Mouse (Mus musculus): ENCODE measurements around the gene Aif1l.
"Not testable (repeated sequence)": the region's sequence is repeated elsewhere in the genome, so short reads cannot be mapped to it uniquely, and the experiment has no call there.

The Aif1l gene

GRCm38 (mm10) chr2:31950058-31950871 lies at the start of gene Aif1l:
Gene Aif1l, plus strand, starts transcription at chr2:31950139.
- DNase-seq (ENCODE audit: low read depth, low spot score): no peak

DNA sequence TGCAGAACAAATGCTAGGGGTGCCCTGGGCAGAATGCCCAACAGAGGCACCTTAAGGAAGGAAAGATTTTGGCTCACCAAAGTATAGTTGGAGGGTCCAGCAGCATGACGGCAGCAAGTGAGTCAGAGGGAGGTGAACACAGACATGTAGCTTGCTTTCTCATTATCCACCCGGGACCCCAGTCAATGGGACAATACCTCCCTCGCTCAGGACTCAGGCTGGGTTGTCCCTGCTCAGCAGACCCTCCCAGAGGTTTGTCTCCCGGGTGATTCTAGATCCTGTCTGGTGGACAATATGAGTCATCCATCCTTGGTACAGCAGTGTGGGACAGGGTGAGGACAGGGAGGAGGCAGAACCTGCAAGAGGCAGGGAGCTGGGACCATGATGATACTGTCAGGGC lies 49.0 kb upstream of the Aif1l start:
- DNase-seq (ENCODE audit: low read depth, low spot score): no peak

DNA sequence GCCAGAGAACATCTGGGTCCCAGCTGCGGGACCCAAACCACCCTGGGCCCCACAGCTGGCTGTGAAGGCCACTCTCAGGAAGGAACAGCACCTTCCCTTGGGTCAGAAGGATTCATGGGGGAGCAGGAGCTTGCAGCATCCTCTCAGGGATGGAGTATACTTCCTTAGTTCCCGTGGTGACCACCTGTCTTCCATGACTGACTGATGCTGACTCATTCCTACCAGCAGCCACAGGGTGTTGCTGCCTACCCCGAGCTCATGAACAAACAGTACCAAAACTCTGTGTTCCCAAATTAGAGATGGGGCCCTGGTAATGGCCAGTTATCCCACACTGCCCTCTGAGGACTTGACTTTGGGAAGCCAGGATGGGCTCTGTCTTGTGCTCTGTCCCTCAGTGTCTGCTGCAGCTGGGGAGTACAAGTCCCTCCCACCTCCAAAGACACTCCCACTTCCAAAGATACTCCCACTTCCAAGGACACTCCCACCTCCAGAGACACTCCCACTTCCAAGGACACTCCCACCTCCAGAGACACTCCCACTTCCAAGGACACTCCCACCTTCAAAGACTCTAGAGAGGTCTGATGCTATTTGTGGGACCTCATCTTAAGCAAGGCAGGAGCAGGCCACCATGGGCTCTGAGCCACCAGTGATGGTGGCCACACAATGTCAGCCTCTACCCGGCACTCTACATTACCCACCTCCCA lies 48.1 kb upstream of the Aif1l start:
- DNase-seq (ENCODE audit: low read depth, low spot score): no peak

DNA sequence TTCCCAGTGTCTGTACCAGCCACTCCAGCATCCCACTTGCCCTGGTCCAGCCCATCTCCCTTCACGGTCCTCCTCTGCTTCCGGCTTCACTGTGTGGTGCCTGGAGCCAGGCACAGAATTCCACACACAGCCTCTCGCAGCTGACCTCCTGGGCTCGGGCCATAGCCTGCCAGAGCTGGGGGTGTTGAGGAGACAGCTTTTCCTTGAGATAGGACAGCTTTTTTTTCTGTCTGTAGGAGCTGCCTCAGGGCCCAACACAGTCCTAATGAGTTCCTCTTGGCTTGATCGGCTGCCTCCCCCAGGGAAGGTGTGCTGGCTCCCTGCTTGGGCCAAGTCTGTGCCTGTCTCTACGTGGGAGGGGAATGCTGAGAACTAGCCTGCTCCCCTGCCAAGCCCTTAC lies 45.9 kb upstream of the Aif1l start:
- DNase-seq (ENCODE audit: low read depth, low spot score): no peak

- no peak for DNase-seq (ENCODE audit: low read depth, low spot score)
These were observed 45.3 kb upstream of the Aif1l start for GRCm38 (mm10) chr2:31904622-31905021.

DNA sequence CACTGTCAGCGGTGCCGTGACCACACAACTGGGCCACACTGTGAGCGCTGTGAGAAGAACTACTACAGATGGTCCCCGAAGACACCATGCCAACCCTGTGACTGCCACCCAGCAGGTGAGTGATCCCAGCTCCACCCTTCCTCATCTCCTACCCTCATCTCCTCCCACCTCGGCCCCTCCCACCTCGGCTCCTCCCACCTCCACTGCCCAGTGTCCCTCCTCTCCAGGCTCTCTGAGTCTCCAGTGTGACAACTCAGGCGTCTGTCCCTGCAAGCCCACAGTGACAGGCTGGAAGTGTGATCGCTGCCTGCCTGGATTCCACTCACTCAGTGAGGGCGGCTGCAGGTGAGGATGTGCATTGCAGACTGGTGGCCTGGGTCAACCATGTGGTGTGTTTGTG lies 44.3 kb upstream of the Aif1l start:
- DNase-seq (ENCODE audit: low read depth, low spot score): no peak

- DNase-seq (ENCODE audit: low read depth, low spot score): no peak
These were observed 43.5 kb upstream of the Aif1l start for GRCm38 (mm10) chr2:31906407-31906806.

DNA sequence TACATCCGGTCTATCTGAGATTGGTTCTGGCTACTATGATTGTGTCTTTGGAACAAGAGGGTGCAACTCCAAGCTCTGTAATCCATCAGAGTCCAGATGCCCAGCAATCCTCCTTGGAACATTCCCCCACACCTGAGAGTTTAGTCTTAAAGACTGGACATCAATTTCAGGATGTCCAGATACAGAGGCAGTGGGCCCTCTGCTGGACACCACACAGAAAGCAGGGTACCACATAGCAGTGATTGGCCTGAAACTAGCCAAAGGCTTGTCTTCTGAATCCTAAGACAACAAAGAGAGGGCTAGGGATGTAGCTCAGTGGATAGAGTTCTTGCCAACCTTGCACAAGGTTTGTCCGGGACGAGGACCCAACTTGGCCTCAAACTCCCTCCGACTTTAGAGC lies 37.4 kb upstream of the Aif1l start:
- no peak for DNase-seq (ENCODE audit: low read depth, low spot score)

GRCm38 (mm10) chr2:31914213-31914612 lies 35.7 kb upstream of the Aif1l start:
- not testable (repeated sequence) for DNase-seq (ENCODE audit: low read depth, low spot score)

DNA sequence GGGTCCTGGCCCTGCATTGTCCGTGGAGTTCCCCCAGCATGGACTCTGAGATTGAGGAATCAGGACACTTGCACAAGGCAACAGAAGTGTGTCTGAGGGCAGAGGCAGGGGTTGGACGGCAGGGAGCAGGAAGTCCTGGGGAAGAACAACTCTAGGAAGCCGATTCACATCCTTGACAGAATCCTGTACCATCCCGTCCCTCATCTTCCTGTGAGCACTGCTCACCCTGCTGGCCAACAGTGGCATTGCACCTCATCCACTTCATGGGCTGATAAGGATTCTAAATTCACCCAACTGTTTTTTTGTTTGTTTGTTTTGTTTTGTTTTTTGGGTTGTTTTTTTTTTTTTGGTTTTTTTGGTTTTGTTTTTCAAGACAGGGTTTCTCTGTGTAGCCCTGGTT lies 34.8 kb upstream of the Aif1l start:
- DNase-seq (ENCODE audit: low read depth, low spot score): peak; percentile 34

DNA sequence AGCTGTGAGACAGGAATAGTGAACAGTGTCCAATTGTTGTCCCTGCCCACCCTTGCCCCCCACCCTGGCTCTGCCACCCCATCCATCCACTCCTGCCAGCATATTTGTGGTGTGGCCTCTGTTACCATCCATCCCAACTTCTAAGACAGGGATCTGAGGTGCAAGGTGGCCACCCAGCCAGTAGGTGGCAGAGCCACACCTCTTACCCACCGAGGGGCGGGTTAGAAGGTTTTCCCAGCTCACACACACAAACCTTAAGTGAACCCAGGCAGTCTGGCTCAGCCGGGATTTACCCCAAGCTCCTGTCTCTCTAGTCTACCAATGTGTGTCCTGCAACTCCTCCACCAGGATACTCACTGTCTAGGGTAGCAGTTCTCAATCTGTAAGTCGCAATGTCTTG lies 32.3 kb upstream of the Aif1l start:
- no peak for DNase-seq (ENCODE audit: low read depth, low spot score)

DNA sequence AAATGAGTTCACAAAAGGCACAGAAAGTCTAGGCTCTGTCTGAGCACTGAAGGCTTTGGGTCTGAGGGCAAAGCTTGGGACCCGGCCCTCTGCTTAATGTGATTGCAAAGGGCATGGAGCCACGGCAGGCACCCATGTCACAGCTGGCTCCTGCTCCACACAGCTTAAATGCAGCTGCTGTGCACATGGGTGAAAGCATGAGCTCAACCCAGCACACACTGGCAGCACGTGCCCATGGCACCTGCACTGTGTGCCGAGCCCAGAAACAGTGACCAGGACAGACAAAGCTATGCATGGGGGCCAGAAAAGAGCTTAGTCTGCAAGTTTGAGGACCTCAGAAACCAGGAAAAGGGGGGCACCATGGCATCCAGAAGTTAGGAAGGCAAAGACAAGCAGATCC lies 26.3 kb upstream of the Aif1l start:
- DNase-seq (ENCODE audit: low read depth, low spot score): no peak

DNA sequence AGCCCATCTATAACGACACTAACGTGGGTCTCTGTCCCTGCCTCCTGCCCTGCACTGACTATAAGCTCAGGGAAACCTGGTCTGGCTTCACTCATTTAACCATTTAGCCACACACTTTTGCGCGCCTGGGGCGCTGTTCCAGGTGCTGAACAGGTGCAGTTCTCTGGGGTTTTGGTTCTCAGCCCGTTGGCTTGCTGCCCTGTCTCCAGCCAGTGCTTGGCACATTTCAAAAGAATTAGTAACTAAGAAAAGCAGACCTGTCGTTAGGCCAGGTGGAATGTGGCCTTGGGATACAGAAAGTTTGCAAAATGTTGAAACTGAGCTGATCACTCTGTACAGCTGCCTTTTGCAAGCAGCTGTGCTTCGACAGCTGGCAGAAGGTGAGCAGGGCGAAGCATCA lies 25.1 kb upstream of the Aif1l start:
- no peak for DNase-seq (ENCODE audit: low read depth, low spot score)

DNA sequence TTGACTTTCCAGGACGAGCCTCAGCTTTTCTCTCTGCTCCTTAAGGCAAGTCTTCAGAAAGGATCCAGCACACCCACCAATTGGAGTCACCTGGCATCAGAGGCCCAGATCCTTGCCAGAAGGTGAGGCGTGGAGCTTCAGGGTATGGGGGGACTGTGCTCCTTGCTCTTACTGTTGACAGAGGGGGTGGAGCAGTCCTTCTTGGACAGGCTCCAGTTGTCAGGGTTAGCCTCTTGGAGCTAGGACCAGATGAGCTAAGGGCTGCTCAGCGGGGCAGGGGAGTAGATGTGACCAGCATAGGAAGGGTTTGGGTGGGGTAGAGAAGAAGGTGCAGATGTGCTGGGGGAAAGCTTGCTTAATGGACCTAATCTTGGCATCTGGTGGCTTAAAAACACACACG lies 24.0 kb upstream of the Aif1l start:
- no peak for DNase-seq (ENCODE audit: low read depth, low spot score)

GRCm38 (mm10) chr2:31929664-31930063 lies 20.3 kb upstream of the Aif1l start:
- DNase-seq (ENCODE audit: low read depth, low spot score): no peak

DNA sequence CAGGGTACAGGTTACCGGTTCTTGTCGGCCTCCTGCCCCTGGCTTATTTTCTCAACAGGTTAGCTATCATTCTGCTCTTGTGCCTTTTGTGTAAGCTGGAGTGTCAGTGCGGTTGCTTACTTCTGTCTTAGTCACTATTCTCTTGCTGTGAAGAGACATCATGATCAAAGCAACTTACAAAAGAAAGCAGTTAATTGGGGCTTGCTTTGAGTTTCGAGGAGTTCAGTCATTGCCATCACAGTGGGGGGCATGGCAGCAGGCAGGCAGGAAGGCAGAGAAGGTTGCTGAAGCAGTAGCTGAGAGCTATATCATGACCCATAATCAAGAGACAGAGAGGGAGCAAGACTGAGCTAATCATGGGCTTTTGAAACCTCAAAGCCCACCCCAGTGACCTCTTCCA lies 15.4 kb upstream of the Aif1l start:
- DNase-seq (ENCODE audit: low read depth, low spot score): no peak

- DNase-seq (ENCODE audit: low read depth, low spot score): no peak
These were observed 14.9 kb upstream of the Aif1l start for GRCm38 (mm10) chr2:31935054-31935453.

DNA sequence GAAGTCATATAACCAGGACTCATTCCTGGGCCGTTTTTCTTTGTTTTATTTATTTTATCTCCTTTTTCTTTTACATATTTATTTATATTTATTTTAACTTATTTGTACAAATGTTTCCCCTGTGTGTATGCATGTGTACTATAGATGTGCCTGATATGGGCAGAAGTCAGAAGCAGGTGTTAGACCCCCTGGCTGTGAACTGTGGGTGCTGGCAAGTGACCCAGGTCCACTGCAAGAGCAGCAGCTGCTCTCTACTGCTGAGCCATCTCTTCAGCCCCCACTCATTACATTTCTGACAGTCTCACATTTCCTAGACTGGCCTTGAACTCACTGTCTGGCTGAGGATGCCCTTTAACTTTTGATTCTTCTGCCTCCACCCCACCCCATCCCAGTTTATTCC lies 11.6 kb upstream of the Aif1l start:
- DNase-seq (ENCODE audit: low read depth, low spot score): no peak

DNA sequence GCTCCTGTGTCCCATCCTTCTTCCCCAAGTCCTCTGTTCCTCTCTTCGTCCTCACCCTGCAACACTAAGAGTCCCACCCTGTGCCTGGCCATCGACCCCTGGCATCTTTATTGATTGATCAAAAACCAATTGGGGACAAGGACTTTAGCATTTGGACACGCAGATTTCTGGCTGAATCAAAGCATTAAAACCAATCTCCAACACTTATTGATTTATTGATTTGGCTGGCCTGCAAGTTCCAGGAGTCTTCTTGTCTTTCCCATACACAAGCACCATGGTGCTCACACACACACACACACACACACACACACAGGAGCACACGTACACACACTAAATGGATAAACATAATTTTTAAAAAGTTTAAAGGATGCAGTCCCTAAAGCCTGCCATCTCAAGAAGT lies 6.9 kb upstream of the Aif1l start:
- no peak for DNase-seq (ENCODE audit: low read depth, low spot score)

GRCm38 (mm10) chr2:31945580-31945979 lies 4.4 kb upstream of the Aif1l start:
- DNase-seq (ENCODE audit: low read depth, low spot score): no peak

- no peak for DNase-seq (ENCODE audit: low read depth, low spot score)
These were observed 1.5 kb upstream of the Aif1l start for GRCm38 (mm10) chr2:31948392-31948791.

DNA sequence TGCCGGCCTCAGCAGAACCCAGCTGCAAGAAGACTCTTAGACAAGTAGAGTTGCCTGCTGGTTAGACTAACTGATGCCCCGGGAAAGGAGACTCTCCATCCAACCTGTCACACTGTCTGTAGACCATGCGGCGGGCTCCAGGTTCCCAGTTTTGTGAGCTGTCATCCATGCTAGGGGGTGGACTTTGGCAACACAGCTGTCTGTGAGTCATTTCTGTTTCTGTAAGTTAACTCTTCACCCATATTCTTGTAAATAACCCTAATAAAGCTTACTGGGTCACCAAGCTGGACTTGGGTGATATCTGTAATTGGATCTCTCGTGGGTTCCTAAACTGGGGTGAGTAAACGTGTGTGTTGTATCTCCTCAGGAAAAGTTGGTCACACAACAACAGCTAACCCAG lies 1.1 kb upstream of the Aif1l start:
- DNase-seq (ENCODE audit: low read depth, low spot score): no peak

GRCm38 (mm10) chr2:31950966-31951365 lies 1.0 kb downstream of the Aif1l start:
- no peak for DNase-seq (ENCODE audit: low read depth, low spot score)

Measured in brain, embryonic 18.5 days (tissue).